Mouse (Mus musculus) cerebellum, adult 2 months (tissue): Measurements from ENCODE around the gene Ldlrad3. TPM values are rescaled to one million over a fixed set of nuclear protein-coding genes. Genes with fewer than 3 reads are reported as not detected.

ENCODE experiments used
- DNase-seq, 2 experiments: peaks; one replicate each; pipeline ENCODE4 v3.0.0; 2021
- H3K27ac ChIP-seq: fragments of 200-500 bp; 2 replicates; pipeline ENCODE4 v1.5.1; 2012; ENCODE audit warnings: low read length, control low read depth, inconsistent platforms; ENCODE audit not compliant: insufficient read depth
- H3K27me3 ChIP-seq: fragments of 200-500 bp; 2 replicates; pipeline ENCODE4 v1.6.1; 2012; ENCODE audit warnings: inconsistent platforms, mild to moderate bottlenecking, low read length, moderate library complexity; ENCODE audit not compliant: control insufficient read depth, insufficient read depth
- H3K4me1 ChIP-seq: fragments of 200-500 bp; 2 replicates; pipeline ENCODE4 v1.6.1; 2011; ENCODE audit warnings: low read length; ENCODE audit not compliant: control insufficient read depth, insufficient read depth
- H3K4me3 ChIP-seq: fragments of 200-500 bp; replicated peaks from 2 replicates; pipeline ENCODE3; 2011; ENCODE audit warnings: mild to moderate bottlenecking, low read depth, low read length, control low read depth; ENCODE audit not compliant: insufficient read depth
- CTCF ChIP-seq: fragments of 200-500 bp; IDR thresholded peaks from 2 replicates; pipeline ENCODE4 v1.5.1; 2011; ENCODE audit warnings: low read depth, mild to moderate bottlenecking, control low read depth, low read length, moderate library complexity, borderline replicate concordance; ENCODE audit not compliant: insufficient read depth
- POLR2A ChIP-seq: fragments of 200-500 bp; IDR thresholded peaks from 2 replicates; pipeline ENCODE4 v1.6.1; 2011; ENCODE audit warnings: low read length, control low read depth, borderline replicate concordance; ENCODE audit not compliant: insufficient read depth
- WGBS: fragments of 180-500 bp; shearing (Covaris S2); methylation state at CpG from one replicate; pipeline ENCODE4 v1.1.7; 2018; 5-methylcytosine and 5-hydroxymethylcytosine counted together
- polyA plus RNA-seq: library from polyadenylated mRNA; depleted of rRNA; stranded (reverse); fragments of >200 nt; gene quantifications from 2 replicates; pipeline ENCODE4 v1.2.3, GENCODE M21; 2012

Gene Ldlrad3
- polyA plus RNA-seq, 1 experiment, result 12.3 TPM

DNA sequence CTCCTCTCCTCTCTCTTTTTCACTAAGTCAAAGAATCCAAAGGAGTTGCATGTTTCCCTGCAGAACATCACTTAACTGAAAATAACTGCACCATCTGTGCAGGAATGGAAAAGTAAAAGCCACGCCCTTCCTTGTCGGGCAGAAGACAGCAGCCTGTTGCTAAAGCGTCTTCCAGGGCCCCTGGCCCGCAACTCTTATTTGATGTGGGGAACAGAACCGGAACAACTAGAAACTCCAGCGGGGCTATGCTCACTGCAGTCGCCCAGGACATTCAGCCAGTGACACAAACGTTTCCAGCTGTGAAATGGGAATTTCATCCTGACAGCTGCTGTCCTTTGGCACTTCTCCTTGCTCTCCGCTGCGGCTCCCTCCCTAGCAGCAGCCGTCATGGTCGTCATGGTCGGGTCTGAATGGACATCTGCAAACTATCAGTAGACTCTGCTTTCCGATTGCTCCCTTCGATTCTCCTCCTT, 67.2 kb downstream of the Ldlrad3 start:
- H3K4me1 ChIP-seq, result peaks cover 52% of the 10 kb centered on the region
- H3K27me3 ChIP-seq, result no peaks in the 10 kb centered on the region
- no peak overlapping the region for H3K27ac ChIP-seq
- no peak for DNase-seq
- H3K4me3 ChIP-seq, result no peak overlapping the region
- TF ChIP-seq CTCF (no peak), POLR2A (no peak)
- WGBS, result 58% methylated on average over 15 of the region's 15 CpGs

DNA sequence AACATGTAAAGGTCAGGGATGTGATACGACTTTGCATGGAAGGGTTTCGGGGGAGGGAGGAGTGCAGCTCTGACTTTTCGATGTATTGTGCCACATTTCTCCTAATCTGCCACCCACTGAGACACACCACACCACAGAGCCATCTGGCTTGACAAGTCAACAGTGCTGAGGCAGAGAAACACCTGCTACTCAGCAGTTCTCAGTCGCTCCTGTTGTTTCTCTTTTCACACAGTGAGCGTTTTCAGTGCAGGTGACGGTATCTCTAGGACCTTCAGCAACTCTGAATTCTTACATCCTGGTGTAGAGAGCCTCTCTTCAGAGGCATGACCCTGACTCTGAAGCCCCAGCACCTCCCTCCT, 68.8 kb downstream of the Ldlrad3 start:
- peak overlapping the region; percentile 57 for H3K27ac ChIP-seq

DNA sequence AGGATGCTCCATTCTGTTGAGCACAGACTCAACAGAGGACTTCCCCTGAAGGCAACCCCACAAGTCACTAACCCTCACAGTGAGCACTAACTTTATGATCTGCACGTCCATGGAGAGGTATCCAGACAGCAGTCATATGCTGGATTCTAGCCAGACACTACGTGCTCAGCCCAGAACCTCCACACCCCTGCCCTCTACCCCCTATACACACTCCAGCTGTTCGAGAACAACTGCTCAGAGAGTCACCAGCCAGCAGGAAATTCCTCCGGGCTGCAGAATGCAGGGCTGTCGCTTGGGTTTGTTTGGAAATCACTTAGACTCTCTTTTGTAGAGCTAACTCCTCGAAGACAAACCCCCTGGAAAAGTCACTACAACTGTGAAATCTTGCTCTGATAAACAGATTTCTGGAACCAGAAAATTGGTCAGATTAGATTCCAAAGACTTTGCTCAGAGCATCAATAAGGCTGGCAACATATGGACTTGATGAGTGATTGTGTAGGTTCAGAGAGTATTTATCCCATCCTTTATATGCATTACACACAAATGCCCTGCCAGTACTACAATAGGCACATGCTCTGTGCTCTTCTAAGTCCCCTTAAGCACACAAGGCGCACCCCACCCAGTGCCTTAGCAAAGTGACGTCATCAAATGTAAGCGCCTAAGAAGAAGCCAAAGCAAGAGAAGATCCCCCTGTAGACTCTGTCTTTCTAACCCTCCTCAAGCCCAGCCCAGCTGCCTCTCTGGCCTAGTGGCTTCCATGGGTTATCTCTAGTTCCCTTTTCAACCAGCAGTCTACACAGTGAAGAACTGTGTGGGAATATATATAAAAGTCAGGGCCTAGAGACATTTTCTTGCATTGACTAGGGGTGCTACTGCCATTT, 69.4 kb downstream of the Ldlrad3 start:
- WGBS, result 72% methylated on average over 9 of the region's 9 CpGs
- no peak for TF ChIP-seq CTCF
- TF ChIP-seq POLR2A, result no peak
- Histone ChIP-seq H3K4me1 (peaks cover 57% of the 10 kb centered on the region), H3K4me3 (no peak overlapping the region), H3K27ac (peak overlapping the region; percentile 57; the same call in 1 of the 2 replicates), H3K27me3 (no peaks in the 10 kb centered on the region)
- DNase-seq, result no peak

More for the DNA sequence above, 68.8 kb downstream of the Ldlrad3 start:
- peak; percentile 42 to 58 for DNase-seq
- Histone ChIP-seq H3K4me1 (peaks cover 62% of the 10 kb centered on the region), H3K4me3 (no peak overlapping the region), H3K27me3 (no peaks in the 10 kb centered on the region)
- TF ChIP-seq CTCF (no peak), POLR2A (no peak)
- 22% methylated on average over 6 of the region's 6 CpGs for WGBS

DNA sequence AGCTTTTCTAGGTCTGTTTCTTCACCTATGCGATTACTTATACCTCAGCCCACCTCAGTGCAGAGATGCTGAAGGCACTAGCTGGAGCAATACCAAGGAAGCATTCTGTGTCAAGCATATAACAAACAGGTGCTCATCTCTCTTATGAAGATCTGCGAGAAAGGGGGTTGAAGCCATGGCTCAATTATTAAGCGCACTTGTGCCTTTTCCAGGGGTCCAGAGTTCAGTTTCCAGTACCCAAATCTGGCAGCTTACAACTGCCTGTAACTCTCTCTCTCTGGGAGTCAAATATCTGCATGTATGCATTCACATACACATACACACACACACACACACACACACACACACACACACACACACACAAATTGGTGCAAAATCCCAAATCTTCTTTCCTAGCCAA, 72.4 kb downstream of the Ldlrad3 start:
- 84% methylated on average over 3 of the region's 3 CpGs for WGBS
- Histone ChIP-seq H3K27ac (no peak overlapping the region), H3K27me3 (no peaks in the 10 kb centered on the region), H3K4me1 (peaks cover 32% of the 10 kb centered on the region), H3K4me3 (no peak overlapping the region)
- DNase-seq, result no peak
- TF ChIP-seq CTCF (no peak), POLR2A (no peak)

DNA sequence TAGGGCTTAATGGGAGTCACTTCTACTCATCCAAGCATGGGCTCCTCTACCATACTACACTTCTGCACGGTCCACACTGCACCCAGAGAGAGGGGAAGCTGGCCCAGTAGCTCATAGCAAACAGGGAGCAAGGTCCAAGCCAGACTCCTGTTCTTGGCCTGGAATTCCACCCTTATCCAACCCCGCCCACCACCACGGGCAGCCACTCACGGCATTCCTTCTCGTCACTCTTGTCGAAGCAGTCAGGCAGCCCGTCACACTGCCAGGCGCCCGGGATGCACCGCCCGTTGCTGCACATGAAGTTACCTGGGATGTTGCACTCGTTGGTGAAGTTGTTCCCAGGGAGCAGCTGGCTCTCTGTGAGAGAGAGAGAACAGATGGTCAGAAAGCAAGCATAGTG, 72.9 kb downstream of the Ldlrad3 start:
- no peak for TF ChIP-seq CTCF
- no peak for TF ChIP-seq POLR2A
- H3K4me3 ChIP-seq, result no peak overlapping the region
- peak overlapping the region; percentile 35; the same call in 1 of the 2 replicates for H3K27ac ChIP-seq
- 27% methylated on average over 12 of the region's 12 CpGs for WGBS
- H3K4me1 ChIP-seq, result peaks cover 30% of the 10 kb centered on the region
- H3K27me3 ChIP-seq, result no peaks in the 10 kb centered on the region
- peak in 1 of 2 experiments; percentile 53 for DNase-seq

DNA sequence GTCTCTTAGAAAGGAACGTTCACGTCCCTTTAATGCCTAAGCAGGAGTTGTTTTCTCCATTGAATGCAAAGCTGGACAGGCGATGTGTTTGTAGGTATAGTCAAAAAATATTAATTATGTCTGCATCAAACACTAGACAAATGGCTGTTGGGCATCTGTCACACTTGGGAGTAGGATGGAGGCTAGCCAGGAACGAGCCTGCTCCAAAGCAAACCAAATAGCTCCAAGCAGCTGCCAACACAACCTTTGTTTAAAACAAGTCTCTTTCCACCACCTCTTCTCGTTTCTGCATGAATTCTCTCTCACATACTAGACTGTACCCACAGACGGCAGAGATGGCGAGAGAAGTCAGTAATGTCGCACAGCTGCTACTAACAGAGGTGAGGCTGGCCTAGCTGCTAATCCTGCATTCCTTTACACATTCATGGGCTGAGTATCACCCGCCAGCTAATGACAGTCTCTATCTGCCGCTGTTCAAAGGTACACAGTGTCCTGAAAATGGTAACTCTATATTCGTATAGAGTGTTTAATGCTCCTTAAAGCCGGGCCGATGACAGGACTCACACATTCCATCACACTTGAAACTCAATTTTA, 74.2 kb downstream of the Ldlrad3 start:
- H3K27ac ChIP-seq, result no peak overlapping the region
- DNase-seq, result no peak
- WGBS, result 77% methylated on average over 13 of the region's 13 CpGs
- H3K27me3 ChIP-seq, result no peaks in the 10 kb centered on the region
- TF ChIP-seq CTCF (no peak), POLR2A (no peak)
- H3K4me1 ChIP-seq, result peaks cover 23% of the 10 kb centered on the region
- H3K4me3 ChIP-seq, result no peak overlapping the region

DNA sequence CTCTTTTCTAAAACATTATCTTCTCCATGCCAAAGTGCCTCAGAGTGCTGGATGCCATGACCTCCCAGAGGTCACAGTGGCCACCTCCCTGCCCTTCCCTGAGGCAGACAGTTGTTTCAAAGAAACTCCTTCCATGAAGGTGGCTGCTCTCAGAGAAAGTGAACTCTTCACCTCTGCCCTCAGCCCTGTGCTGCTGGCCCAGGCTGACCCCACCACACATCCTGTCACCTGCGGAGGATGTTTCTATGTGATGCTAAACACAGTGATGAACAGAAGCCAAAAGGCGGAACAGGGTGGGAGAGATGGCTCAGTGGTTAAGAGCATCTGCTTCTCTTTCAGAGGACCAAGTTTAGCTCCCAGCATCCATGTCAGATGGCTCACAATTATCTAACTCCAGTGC, 75.9 kb downstream of the Ldlrad3 start:
- 91% methylated on average over 2 of the region's 2 CpGs for WGBS
- no peaks in the 10 kb centered on the region for H3K27me3 ChIP-seq
- TF ChIP-seq POLR2A (no peak), CTCF (no peak)
- no peak overlapping the region for H3K27ac ChIP-seq
- no peak overlapping the region for H3K4me3 ChIP-seq
- peaks cover 31% of the 10 kb centered on the region for H3K4me1 ChIP-seq
- DNase-seq, result no peak
